Mouse (Mus musculus) forebrain, embryonic 15.5 days (tissue): ENCODE measurements around the gene Gnai2. TPM values are rescaled to one million over a fixed set of nuclear protein-coding genes. Genes with fewer than 3 reads are reported as not detected.

ENCODE experiments used
- ATAC-seq: fragments of 200-750 bp; cut with Nextera tagmentation; replicated peaks from 2 replicates; pipeline ENCODE4 v1.8.0; 2017; ENCODE audit warnings: mild to moderate bottlenecking, moderate TSS enrichment, moderate library complexity
- H3K27ac ChIP-seq: fragments of 300-500 bp; sonication (generic); replicated peaks from 2 replicates; pipeline ENCODE4 v1.5.1; 2015; ENCODE audit warnings: mild to moderate bottlenecking, inconsistent platforms
- H3K27me3 ChIP-seq: fragments of 300-500 bp; sonication (generic); 2 replicates; pipeline ENCODE4 v1.6.1; 2015; ENCODE audit warnings: inconsistent platforms
- H3K36me3 ChIP-seq: fragments of 300-500 bp; sonication (generic); 2 replicates; pipeline ENCODE4 v1.6.1; 2015; ENCODE audit warnings: mild to moderate bottlenecking, inconsistent platforms
- H3K4me1 ChIP-seq: fragments of 300-500 bp; sonication (generic); 2 replicates; pipeline ENCODE4 v1.6.1; 2015; ENCODE audit warnings: inconsistent platforms
- H3K4me2 ChIP-seq: fragments of 300-500 bp; sonication (generic); replicated peaks from 2 replicates; pipeline ENCODE4 v1.6.1; 2015; ENCODE audit warnings: mild to moderate bottlenecking, inconsistent platforms
- H3K4me3 ChIP-seq: fragments of 300-500 bp; sonication (generic); 2 replicates; pipeline ENCODE4 v1.5.1; 2015; ENCODE audit warnings: mild to moderate bottlenecking, inconsistent platforms
- H3K9ac ChIP-seq: fragments of 300-500 bp; sonication (generic); replicated peaks from 2 replicates; pipeline ENCODE4 v1.6.1; 2015; ENCODE audit warnings: mild to moderate bottlenecking, inconsistent platforms
- H3K9me3 ChIP-seq: fragments of 300-500 bp; sonication (generic); 2 replicates; pipeline ENCODE4 v1.6.1; 2016; ENCODE audit warnings: inconsistent platforms
- WGBS: fragments of 180-500 bp; shearing (Covaris S2); methylation state at CpG from one replicate; pipeline ENCODE4 v1.1.7; 2015; ENCODE audit warnings: mixed read lengths; 5-methylcytosine and 5-hydroxymethylcytosine counted together
- polyA plus RNA-seq: library from polyadenylated mRNA; unstranded; fragments of >200 nt; fragmentation: Nextera tagmentation; extraction: Ambion mirVana; gene quantifications from 2 replicates; pipeline ENCODE4 v1.2.1, GENCODE M21; 2015

The Gnai2 gene
- polyA plus RNA-seq, 1 experiment from 2014 or later = 338 TPM

DNA sequence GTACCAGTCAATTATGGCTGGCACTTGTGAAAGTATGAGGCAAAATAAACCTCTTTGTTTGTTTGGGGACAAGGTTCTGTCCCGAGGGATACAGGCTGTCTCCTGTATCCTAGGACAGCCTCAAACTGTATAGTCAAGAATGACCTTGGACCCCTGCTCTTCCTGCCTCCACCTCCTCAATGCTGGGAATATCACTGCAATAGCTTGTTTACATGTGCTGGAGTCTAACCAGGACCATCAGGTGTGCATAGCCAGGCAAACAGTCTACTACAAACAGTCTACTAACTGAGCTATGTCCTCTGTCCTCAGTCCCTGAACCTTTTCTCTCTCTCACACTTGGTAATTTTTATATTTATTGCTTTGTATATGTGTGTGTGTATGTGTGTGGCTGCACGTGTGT is 18.3 kb upstream of the Gnai2 start:
- H3K4me1 ChIP-seq = peaks cover 20% of the 10 kb centered on the region
- H3K4me3 ChIP-seq = no peak overlapping the region
- no peak overlapping the region for H3K27ac ChIP-seq
- H3K36me3 ChIP-seq = no peaks in the 10 kb centered on the region
- 71% methylated on average over 2 of the region's 2 CpGs for WGBS
- H3K4me2 ChIP-seq = no peak overlapping the region
- H3K27me3 ChIP-seq = no peaks in the 10 kb centered on the region
- no peaks in the 10 kb centered on the region for H3K9me3 ChIP-seq
- H3K9ac ChIP-seq = no peak overlapping the region
- no peak for ATAC-seq

DNA sequence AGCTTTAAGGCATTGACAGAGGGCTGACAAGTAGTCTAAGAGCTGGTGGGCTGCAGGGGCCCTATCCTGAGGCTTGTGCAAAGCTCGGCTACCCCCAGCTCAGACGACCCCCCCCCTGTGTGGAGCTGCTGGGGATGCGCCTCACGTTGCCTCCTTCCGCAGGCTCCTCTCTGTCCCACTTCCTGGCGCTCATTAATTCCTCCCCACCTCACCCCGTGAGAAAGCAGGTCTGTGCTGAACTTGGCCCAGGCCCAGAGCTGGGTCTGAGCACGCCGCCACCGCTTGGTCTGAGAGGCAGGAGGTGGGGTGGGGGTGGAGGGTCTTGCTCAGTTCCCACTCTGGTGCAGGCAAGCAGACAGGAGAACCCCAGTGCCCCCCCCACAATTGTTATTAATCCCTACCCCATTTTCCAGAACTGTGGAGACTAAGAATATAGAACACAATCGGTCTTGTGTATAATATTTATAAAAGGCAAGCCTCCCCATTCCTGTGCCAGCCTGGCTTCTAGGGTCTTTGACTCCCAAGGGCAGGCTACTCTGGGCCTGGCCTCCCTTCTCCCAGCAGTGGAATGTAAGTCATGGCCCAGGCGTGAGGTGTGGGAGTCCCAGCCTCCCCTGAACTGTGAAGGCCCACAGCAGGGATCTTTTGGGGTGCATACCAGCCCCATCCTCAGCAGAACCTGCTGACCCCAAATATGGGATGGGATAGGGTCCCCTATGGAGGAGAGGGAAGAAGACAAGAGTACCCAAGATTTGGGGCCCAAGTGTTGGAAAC is 15.7 kb upstream of the Gnai2 start:
- Histone ChIP-seq H3K36me3 (no peaks in the 10 kb centered on the region), H3K4me3 (no peak overlapping the region), H3K9me3 (no peaks in the 10 kb centered on the region), H3K9ac (peak overlapping the region; percentile 12; the same call in 1 of the 2 replicates), H3K27me3 (no peaks in the 10 kb centered on the region), H3K27ac (peak overlapping the region; percentile 51), H3K4me2 (no peak overlapping the region), H3K4me1 (peaks cover 20% of the 10 kb centered on the region)
- WGBS = 10% methylated on average over 12 of the region's 12 CpGs
- ATAC-seq = peak; percentile 80

DNA sequence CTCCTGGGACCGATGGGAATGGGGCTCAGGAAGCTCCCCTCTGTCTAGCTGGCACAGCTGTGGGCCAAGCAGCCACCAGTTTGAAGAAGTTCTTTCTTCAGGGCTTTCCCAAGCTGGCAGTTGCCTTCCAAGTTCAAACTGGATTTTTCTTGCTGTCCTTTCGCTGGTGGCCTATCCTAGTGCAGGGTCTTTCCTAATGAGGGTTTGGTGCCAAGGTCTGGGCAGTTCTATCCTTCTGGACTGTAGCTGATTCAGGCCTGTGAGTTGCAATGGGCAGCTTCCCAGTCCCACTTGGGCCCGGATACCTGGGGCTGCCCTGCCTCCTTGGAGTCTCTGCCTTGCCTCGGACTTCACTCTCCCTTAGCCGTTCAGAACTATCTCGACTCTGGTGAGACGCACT is 15.1 kb upstream of the Gnai2 start:
- no peak overlapping the region for H3K9ac ChIP-seq
- H3K9me3 ChIP-seq = no peaks in the 10 kb centered on the region
- H3K36me3 ChIP-seq = no peaks in the 10 kb centered on the region
- WGBS = 58% methylated on average over 7 of the region's 7 CpGs
- no peak overlapping the region for H3K4me3 ChIP-seq
- no peaks in the 10 kb centered on the region for H3K27me3 ChIP-seq
- 0 out of 2 replicates have a peak, but pooled peaks have one; percentile 28 for ATAC-seq
- peak overlapping the region; percentile 51 for H3K27ac ChIP-seq
- no peak overlapping the region for H3K4me2 ChIP-seq
- H3K4me1 ChIP-seq = peaks cover 22% of the 10 kb centered on the region

DNA sequence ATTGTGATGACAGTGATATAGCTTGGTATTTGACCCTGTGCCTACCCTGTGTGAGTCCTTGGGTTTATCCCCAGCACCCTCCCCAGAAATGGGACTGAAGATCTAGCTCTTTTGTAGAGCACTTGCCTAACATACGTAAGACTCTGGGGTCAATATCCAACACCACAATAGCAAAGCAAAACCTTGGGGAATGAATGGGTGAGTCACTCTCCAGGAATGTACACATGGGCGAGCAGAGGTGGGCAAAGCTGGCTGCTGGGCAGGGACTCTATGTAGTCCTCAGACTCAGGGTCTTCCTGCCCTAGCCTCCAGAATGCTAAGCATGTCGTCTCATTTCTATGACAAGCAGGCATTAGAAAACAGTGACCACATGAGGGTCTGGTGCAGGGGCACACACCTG is 13.6 kb upstream of the Gnai2 start:
- Histone ChIP-seq H3K9ac (no peak overlapping the region), H3K4me1 (peaks cover 34% of the 10 kb centered on the region), H3K4me3 (no peak overlapping the region), H3K4me2 (no peak overlapping the region), H3K27ac (no peak overlapping the region), H3K36me3 (no peaks in the 10 kb centered on the region), H3K27me3 (no peaks in the 10 kb centered on the region), H3K9me3 (no peaks in the 10 kb centered on the region)
- WGBS = 67% methylated on average over 3 of the region's 3 CpGs
- no peak for ATAC-seq

DNA sequence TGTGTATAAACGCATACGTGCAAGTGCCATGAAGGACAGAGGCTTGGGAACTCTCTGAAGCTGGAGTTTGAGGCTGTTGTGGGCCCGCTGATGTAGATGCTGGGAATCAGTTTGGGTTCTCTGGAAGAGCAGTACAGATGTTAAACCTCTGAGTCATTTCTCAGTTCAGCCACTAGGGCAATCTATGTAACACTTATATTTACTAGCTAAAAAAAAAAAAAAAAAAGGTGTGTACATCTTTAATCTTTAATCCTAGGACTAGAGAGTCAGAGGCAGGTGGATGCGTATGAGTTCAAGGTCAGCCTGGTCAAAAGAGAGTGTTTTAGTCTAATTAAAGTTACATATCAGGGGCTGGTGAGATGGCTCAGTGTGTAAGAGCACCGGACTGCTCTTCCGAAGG is 11.8 kb upstream of the Gnai2 start:
- H3K27ac ChIP-seq = no peak overlapping the region
- no peak overlapping the region for H3K9ac ChIP-seq
- WGBS = 86% methylated on average over 6 of the region's 6 CpGs
- no peak overlapping the region for H3K4me2 ChIP-seq
- no peaks in the 10 kb centered on the region for H3K9me3 ChIP-seq
- ATAC-seq = no peak
- peaks cover 34% of the 10 kb centered on the region for H3K4me1 ChIP-seq
- H3K4me3 ChIP-seq = no peak overlapping the region
- no peaks in the 10 kb centered on the region for H3K36me3 ChIP-seq
- H3K27me3 ChIP-seq = no peaks in the 10 kb centered on the region

DNA sequence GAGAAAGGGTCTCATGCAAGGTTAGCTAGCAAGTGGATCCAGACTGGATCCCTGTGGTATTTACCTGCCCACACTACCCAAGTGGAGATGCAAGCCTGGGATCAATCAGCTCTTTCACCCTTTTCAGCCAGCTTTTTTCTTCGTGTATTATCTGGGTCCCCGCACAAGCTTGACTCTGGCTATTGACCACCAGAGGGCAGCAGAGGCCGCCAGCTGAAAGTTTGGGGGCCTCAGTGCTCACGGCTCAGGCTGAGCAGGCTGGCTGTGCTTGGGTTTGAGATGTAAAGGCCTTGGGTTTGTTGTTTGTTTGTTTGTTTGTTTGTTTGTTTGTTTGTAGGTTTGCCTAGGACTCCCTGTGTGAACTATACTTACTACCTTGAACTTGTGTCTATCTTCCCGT is 10.4 kb upstream of the Gnai2 start:
- Histone ChIP-seq H3K4me1 (peaks cover 21% of the 10 kb centered on the region), H3K9ac (no peak overlapping the region), H3K27me3 (no peaks in the 10 kb centered on the region), H3K4me2 (no peak overlapping the region), H3K9me3 (no peaks in the 10 kb centered on the region), H3K27ac (no peak overlapping the region), H3K4me3 (no peak overlapping the region), H3K36me3 (no peaks in the 10 kb centered on the region)
- 9% methylated on average over 5 of the region's 5 CpGs for WGBS
- ATAC-seq = peak; percentile 71

DNA sequence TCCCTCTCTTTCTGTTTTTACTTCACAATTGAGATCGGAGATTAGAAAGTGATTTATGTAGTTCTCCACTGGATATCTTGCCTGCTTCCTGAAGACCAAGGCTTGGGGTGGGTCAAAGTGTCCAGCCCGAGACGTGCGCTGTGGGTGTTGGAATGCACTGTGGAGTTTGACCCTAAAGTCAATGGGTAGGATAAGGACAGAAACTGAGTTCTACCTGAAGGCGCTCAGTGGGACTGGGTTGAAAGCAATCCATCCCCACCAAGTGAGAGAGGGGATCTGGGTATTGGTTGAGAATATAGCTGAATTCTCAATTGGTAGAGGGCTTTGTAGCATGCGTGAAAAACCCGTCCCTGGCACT is 10.0 kb upstream of the Gnai2 start:
- WGBS = 61% methylated on average over 7 of the region's 7 CpGs
- Histone ChIP-seq H3K4me2 (peak overlapping the region; percentile 55), H3K4me3 (no peak overlapping the region), H3K27me3 (no peaks in the 10 kb centered on the region), H3K9ac (peak overlapping the region; percentile 59; the same call in 1 of the 2 replicates), H3K36me3 (no peaks in the 10 kb centered on the region), H3K4me1 (peaks cover 16% of the 10 kb centered on the region), H3K27ac (no peak overlapping the region), H3K9me3 (no peaks in the 10 kb centered on the region)
- no peak for ATAC-seq

DNA sequence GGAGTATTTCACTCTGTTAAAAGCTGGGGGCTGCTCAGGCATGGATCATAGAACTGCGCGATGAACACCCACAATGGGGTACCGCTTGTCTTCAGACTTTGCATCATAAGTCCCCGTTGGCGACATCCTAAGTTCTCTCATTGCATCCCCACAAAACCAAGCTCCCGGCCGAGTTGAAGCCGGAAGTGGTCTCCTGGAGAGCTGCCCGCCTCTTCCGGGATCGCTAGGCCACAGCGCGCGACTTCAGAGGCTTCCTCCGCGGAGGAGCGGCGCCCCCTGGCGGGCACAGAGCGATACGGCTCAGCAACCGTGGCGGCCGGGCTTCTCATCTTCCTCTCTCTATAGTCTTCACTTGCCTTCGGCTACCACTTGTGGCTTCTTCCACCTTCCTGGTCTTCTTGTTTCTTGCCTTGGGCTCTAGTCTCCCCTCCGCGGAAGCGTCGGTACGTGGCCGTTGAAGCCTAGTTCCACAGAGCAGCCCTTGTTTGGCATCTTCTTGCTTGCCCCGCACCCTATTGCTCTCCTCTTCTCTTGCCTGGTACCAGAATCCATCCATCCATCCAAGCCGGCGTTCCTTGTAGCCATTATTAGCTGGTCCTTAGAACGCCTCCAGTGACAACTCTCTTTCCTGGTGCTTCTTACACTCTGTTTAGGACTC is 9.5 kb upstream of the Gnai2 start:
- Histone ChIP-seq H3K27ac (peak overlapping the region; percentile 54), H3K27me3 (no peaks in the 10 kb centered on the region), H3K4me2 (peak overlapping the region; percentile 55), H3K4me1 (peaks cover 14% of the 10 kb centered on the region), H3K9me3 (no peaks in the 10 kb centered on the region), H3K36me3 (no peaks in the 10 kb centered on the region), H3K4me3 (peak overlapping the region; percentile 41), H3K9ac (peak overlapping the region; percentile 59)
- ATAC-seq = peak; percentile 71
- 4% methylated on average over 35 of the region's 35 CpGs for WGBS

DNA sequence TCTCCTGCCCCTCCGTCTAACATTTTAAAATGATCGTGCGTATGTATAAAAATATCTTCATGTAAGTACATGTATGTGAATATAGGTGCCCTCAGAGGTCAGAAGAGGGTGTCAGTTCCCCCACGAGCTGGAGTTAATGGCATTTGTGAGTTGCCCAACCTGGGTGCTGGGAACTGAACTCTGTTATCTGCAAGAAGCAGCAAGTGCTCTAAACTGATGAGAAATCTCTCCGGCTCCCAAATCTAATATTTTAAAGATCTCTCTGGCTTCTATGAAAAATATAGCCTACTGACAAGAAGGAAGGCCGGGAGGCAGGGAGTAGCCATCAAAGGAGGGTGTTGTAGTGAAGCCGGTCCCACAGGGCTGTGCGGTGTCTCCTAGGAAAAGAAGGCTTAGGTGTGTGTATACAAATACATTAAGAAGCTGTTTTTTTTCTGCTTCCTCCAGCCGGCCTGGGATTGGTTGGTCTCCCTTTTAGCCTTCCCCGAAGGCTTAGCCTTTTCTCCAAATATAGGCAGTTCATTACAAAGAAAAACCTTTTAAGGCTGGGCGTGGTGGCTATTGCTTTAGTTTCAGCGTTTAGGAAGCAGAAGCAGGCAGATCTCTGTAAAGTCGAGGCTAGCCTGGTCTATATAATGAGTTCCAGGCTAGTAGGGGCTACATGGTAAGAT is 8.5 kb upstream of the Gnai2 start:
- H3K36me3 ChIP-seq = no peaks in the 10 kb centered on the region
- no peak for ATAC-seq
- H3K4me3 ChIP-seq = no peak overlapping the region
- H3K27ac ChIP-seq = no peak overlapping the region
- no peak overlapping the region for H3K4me2 ChIP-seq
- no peaks in the 10 kb centered on the region for H3K27me3 ChIP-seq
- 95% methylated on average over 13 of the region's 13 CpGs for WGBS
- peaks cover 14% of the 10 kb centered on the region for H3K4me1 ChIP-seq
- H3K9ac ChIP-seq = no peak overlapping the region; the same call in 1 of the 2 replicates
- H3K9me3 ChIP-seq = no peaks in the 10 kb centered on the region

DNA sequence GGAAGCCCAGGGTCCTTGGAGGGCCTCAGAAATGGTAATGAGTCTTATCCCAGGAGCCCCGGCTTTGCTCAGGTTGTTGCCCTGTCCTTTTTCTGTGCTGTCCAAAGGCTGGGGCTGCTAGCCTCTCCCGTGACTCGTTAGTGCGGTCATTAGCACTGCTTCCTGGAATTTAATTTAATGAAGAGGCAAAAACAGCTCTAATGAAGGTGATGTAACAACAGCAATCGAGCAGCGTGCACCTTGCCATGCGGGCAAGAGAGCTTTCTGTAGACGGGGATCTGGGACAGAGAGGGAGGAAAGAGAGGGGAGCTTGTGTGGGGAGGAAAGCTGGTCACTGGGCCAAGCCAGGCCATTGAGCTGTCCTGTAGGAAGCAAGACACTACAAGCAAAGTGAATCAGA is 6.5 kb upstream of the Gnai2 start:
- Histone ChIP-seq H3K4me3 (no peak overlapping the region), H3K27me3 (no peaks in the 10 kb centered on the region), H3K27ac (no peak overlapping the region), H3K4me1 (peaks cover 23% of the 10 kb centered on the region), H3K9me3 (no peaks in the 10 kb centered on the region), H3K9ac (no peak overlapping the region), H3K4me2 (no peak overlapping the region), H3K36me3 (no peaks in the 10 kb centered on the region)
- WGBS = 12% methylated on average over 8 of the region's 8 CpGs
- no peak for ATAC-seq

DNA sequence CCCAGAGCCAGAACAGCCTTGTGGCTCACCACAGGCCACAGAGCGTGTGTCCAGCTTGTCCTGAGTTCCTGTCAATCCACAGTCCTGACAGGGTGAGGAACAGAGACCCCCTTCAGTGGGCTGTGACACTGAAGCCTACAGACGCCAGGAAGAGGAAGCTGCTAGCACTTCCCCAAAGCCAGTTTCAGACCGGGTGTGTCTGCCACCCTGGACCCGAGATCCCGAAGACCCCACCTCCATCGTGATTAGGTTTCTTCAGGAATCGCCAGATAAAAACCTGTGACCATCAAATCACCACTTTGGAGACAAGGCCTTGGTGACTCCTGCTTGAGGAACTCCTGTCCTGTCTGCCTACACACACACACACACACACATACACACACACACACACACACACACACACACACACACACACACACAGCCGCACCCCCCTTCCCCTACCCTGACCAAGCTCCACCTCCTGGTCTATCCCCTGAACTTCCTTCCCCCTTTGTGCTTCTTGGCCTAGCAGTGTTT is 5.1 kb upstream of the Gnai2 start:
- Histone ChIP-seq H3K27me3 (no peaks in the 10 kb centered on the region), H3K27ac (no peak overlapping the region), H3K9ac (no peak overlapping the region), H3K4me2 (no peak overlapping the region), H3K4me3 (no peak overlapping the region), H3K36me3 (no peaks in the 10 kb centered on the region), H3K4me1 (peaks cover 23% of the 10 kb centered on the region), H3K9me3 (no peaks in the 10 kb centered on the region)
- WGBS = 45% methylated on average over 8 of the region's 8 CpGs
- ATAC-seq = no peak

DNA sequence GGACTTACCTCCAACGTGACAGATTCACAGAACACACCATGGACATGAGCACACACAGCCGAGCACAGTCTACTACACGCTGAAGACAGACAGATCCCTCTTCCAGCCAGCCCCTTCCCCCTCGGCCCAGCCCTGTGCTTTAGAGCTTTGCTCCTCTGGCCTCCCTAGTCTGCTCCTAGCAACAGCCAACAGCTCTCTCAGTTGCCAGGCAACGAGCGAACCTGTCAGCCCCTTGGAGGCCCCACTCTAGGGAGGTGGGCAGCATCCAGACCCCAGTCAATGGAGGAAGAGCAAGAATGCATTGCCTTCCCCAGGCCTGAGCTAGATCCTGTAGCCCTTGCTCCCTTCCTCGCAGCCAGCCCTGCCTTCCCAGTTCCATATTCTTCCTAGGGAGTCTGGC is 1.9 kb upstream of the Gnai2 start:
- ATAC-seq = peak; percentile 27; the same call in 1 of the 2 replicates
- Histone ChIP-seq H3K9ac (peak overlapping the region; percentile 5; the same call in 1 of the 2 replicates), H3K27me3 (no peaks in the 10 kb centered on the region), H3K9me3 (no peaks in the 10 kb centered on the region), H3K4me2 (peak overlapping the region; percentile 9), H3K4me1 (peaks cover 35% of the 10 kb centered on the region), H3K27ac (peak overlapping the region; percentile 69), H3K4me3 (no peak overlapping the region), H3K36me3 (no peaks in the 10 kb centered on the region)
- WGBS = 4% methylated on average over 7 of the region's 7 CpGs
